11 mouse cellular contexts compared by ENCODE assay signal in the genomic region with DNA sequence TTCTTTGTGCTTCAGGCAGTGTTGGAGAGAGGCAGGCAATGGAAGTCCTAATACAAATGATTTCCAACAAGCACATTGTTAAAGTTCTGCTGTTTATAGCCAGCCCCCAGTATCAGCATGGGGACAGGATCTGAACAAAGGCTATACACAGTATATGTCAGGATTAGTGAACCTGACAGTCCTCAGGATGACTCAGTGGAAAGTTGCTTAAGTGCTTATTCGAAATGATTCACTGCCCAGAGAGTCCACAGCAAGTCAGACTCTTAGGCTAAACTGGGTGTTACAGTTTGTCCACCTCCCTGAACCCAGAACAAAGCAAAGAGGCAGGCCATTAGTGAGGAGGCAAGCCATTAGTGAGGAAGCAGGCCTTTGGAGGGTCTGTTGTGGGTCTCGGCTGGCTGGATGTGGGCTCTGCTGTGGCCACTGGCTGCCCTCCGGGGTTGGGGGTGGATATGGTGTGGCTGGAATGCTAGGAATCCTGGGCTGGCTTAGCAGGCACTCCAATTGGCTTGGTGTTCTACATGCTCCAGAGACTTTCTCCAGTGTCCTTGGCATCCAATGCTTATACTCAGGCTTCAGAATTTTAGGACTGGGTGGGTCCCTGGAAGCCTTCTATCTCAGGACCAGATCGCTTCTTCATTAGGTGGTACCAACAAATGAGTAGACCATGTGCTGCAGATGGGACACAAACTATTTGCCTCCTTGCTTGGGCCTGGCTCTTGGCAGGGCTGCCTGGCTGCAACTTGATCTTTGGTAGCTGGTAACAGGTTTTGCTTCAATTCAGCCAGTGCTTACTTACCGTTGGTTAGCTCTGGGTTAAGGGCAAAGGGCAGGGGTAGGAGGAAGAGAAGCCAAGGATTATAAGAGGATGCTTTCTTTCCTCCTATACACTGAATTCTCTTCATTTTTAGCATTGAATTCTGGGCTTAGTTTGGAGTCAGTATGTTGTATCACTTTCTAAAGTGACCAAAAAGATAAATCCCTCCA. TPM values are rescaled to one million over a fixed set of nuclear protein-coding genes. Genes with fewer than 3 reads are reported as not detected.
A peak's percentile ranks its signal among the peaks of the same experiment; 100 is the strongest.
DNase-seq lines count a peak whose midpoint lies in the region; ATAC-seq lines count a peak whose summit lies in the region.
"Had no signal": no experiment of that assay in that cellular context is flagged by ENCODE, and none has a peak within 500 bp of the region (broad histone marks: within the 10 kb centered on the region; RNA-seq: fewer than 3 reads in every experiment).

No protein-coding gene starts in this region.

- 0 out of 2 replicates have a peak, but pooled peaks cover 6% of the 10 kb centered on the region for H3K4me1 ChIP-seq in heart, embryonic 10.5 days
- H3K4me1 ChIP-seq in heart, embryonic 11.5 days (ENCODE audit: control insufficient read depth, insufficient read depth, low read length): no peaks in the 10 kb centered on the region
- H3K4me1 ChIP-seq in kidney, embryonic 14.5 days (ENCODE audit: control insufficient read depth, insufficient read depth, low read length): no peaks in the 10 kb centered on the region
- 0 out of 2 replicates have a peak, but pooled peaks cover 2% of the 10 kb centered on the region for H3K4me1 ChIP-seq in hindbrain, embryonic 12.5 days
- H3K4me1 ChIP-seq: embryonic facial prominence, embryonic 15.5 days had no signal

- intact Hi-C loops in left cerebral cortex, postnatal 14 days (cut with DNase I): no loop called here

- ATAC-seq in heart, embryonic 11.5 days (replicated peaks; ENCODE audit: insufficient number of reproducible peaks, low FRiP score, low TSS enrichment): no peak
- ATAC-seq in kidney, embryonic 14.5 days (ENCODE audit: low FRiP score, low TSS enrichment): peak; percentile 81
- no peak for ATAC-seq in hindbrain, embryonic 12.5 days (ENCODE audit: low FRiP score)

- H3K9me3 ChIP-seq in heart, embryonic 10.5 days: no peaks in the 10 kb centered on the region
- H3K9me3 ChIP-seq in heart, embryonic 11.5 days (replicated peaks; ENCODE audit: control insufficient read depth, low read length): no peaks in the 10 kb centered on the region
- no peaks in the 10 kb centered on the region for H3K9me3 ChIP-seq in kidney, embryonic 14.5 days (ENCODE audit: control insufficient read depth, low read length)
- H3K9me3 ChIP-seq in hindbrain, embryonic 12.5 days (replicated peaks): no peaks in the 10 kb centered on the region
- H3K9me3 ChIP-seq: embryonic facial prominence, embryonic 15.5 days; limb, embryonic 13.5 days had no signal

- H3K27ac ChIP-seq in heart, embryonic 10.5 days: no peak overlapping the region
- H3K27ac ChIP-seq in heart, embryonic 11.5 days (ENCODE audit: low read depth, low read length): no peak overlapping the region
- H3K27ac ChIP-seq in kidney, embryonic 14.5 days (ENCODE audit: low read depth, low read length): no peak overlapping the region
- H3K27ac ChIP-seq in hindbrain, embryonic 12.5 days: no peak overlapping the region
- H3K27ac ChIP-seq: embryonic facial prominence, embryonic 15.5 days; limb, embryonic 13.5 days had no signal

- no peaks in the 10 kb centered on the region for H3K36me3 ChIP-seq in heart, embryonic 10.5 days
- H3K36me3 ChIP-seq in heart, embryonic 11.5 days (ENCODE audit: control insufficient read depth, insufficient read depth, low read length): no peaks in the 10 kb centered on the region
- no peaks in the 10 kb centered on the region for H3K36me3 ChIP-seq in kidney, embryonic 14.5 days (ENCODE audit: control insufficient read depth, insufficient read depth, low read length)
- no peaks in the 10 kb centered on the region for H3K36me3 ChIP-seq in hindbrain, embryonic 12.5 days
- H3K36me3 ChIP-seq: embryonic facial prominence, embryonic 15.5 days; limb, embryonic 13.5 days had no signal

- H3K4me2 ChIP-seq in heart, embryonic 11.5 days: no peak overlapping the region
- H3K4me2 ChIP-seq in kidney, embryonic 14.5 days (replicated peaks; ENCODE audit: low read depth, low read length): no peak overlapping the region
- H3K4me2 ChIP-seq in hindbrain, embryonic 12.5 days (replicated peaks): no peak overlapping the region
- H3K4me2 ChIP-seq: embryonic facial prominence, embryonic 15.5 days; limb, embryonic 13.5 days had no signal

- peak; percentile 73 for DNase-seq in heart, embryonic 10.5 days (ENCODE audit: low spot score)
- peak; percentile 18 for DNase-seq in embryo, embryonic 9.5 days (ENCODE audit: extremely low spot score)
- peak; percentile 28 for DNase-seq in mesoderm, embryonic 11.5 days (ENCODE audit: low read depth, low spot score)
- no peak for DNase-seq in left cerebral cortex, postnatal 14 days (ENCODE audit: low spot score in 2 of 2)
- DNase-seq in layer of hippocampus, adult 11-12 months (ENCODE audit: low spot score): no peak
- DNase-seq: spleen, adult 18-20 months had no signal

- peaks cover 30% of the 10 kb centered on the region for H3K27me3 ChIP-seq in heart, embryonic 10.5 days (ENCODE audit: insufficient read depth, poor library complexity, severe bottlenecking)
- peaks cover 19% of the 10 kb centered on the region for H3K27me3 ChIP-seq in heart, embryonic 11.5 days (ENCODE audit: control insufficient read depth, insufficient read depth, low read length)
- peaks cover 3% of the 10 kb centered on the region; the same call in 1 of the 2 replicates for H3K27me3 ChIP-seq in kidney, embryonic 14.5 days (ENCODE audit: control insufficient read depth, insufficient read depth, low read length)
- H3K27me3 ChIP-seq in hindbrain, embryonic 12.5 days: peaks cover 14% of the 10 kb centered on the region
- H3K27me3 ChIP-seq: embryonic facial prominence, embryonic 15.5 days had no signal

- H3K4me3 ChIP-seq in heart, embryonic 10.5 days: no peak overlapping the region
- H3K4me3 ChIP-seq in heart, embryonic 11.5 days (ENCODE audit: low read depth, low read length): no peak overlapping the region
- H3K4me3 ChIP-seq in kidney, embryonic 14.5 days (ENCODE audit: low read length): no peak overlapping the region
- no peak overlapping the region for H3K4me3 ChIP-seq in hindbrain, embryonic 12.5 days
- H3K4me3 ChIP-seq: embryonic facial prominence, embryonic 15.5 days; limb, embryonic 13.5 days had no signal

- WGBS in heart, embryonic 10.5 days: 43% methylated on average over 5 of the region's 5 CpGs
- WGBS in heart, embryonic 11.5 days (ENCODE audit: insufficient replicate concordance): 45% methylated on average over 5 of the region's 5 CpGs
- 52% methylated on average over 5 of the region's 5 CpGs for WGBS in kidney, embryonic 14.5 days
- 68% methylated on average over 5 of the region's 5 CpGs for WGBS in hindbrain, embryonic 12.5 days

- H3K9ac ChIP-seq in heart, embryonic 11.5 days (ENCODE audit: low read depth, low read length): no peak overlapping the region
- H3K9ac ChIP-seq in kidney, embryonic 14.5 days (ENCODE audit: low read depth, low read length): no peak overlapping the region
- no peak overlapping the region for H3K9ac ChIP-seq in hindbrain, embryonic 12.5 days
- H3K9ac ChIP-seq: embryonic facial prominence, embryonic 15.5 days; limb, embryonic 13.5 days had no signal

RNA-seq across cellular contexts. Expression of a gene that starts 49.3 kb away (rescaled TPM):
- 1.7 and 2.2 TPM in 2 replicates for polyA plus RNA-seq in heart, embryonic 10.5 days (2016; fragmentation: Nextera tagmentation; extraction: Ambion mirVana)
- 1.4 and 2.3 TPM in 2 replicates for polyA plus RNA-seq in heart, embryonic 11.5 days (2014; fragmentation: Nextera tagmentation; extraction: Ambion mirVana)
- 1.6 and 2.6 TPM in 2 replicates for polyA plus RNA-seq in kidney, embryonic 14.5 days (2014; fragmentation: Nextera tagmentation; extraction: Ambion mirVana)
- total RNA-seq in left cerebral cortex, postnatal 14 days (2021): 10 to 100 TPM; 15.4 to 25.4 TPM
- 10.4 and 12.5 TPM in 2 replicates for polyA plus RNA-seq in hindbrain, embryonic 12.5 days (2016; fragmentation: Nextera tagmentation; extraction: Ambion mirVana)

Comparison
In these comparisons a context has a peak if more than half of its experiments do, and no peak if none do; other contexts are left out.
1. DNase-seq: peak in heart, embryonic 10.5 days (single experiment), embryo, embryonic 9.5 days (single experiment) and mesoderm, embryonic 11.5 days (single experiment); none in left cerebral cortex, postnatal 14 days (0 of 2) and layer of hippocampus, adult 11-12 months (single experiment).